Mouse (Mus musculus) right cerebral cortex, postnatal 36 days (tissue): ENCODE measurements around the gene Slc39a5.

Source experiments
- DNase-seq, 2 experiments: peaks; one replicate each; pipeline ENCODE4 v3.0.0; 2022; ENCODE audit warnings: low spot score in 2 of 2, mixed read lengths in 1 of 2

Slc39a5 gene

GRCm38 (mm10) chr10:128376099-128376454 lies 25.0 kb downstream of the Slc39a5 start:
- DNase-seq, result no peak

GRCm38 (mm10) chr10:128374393-128374792 lies 26.6 kb downstream of the Slc39a5 start:
- no peak for DNase-seq

GRCm38 (mm10) chr10:128372989-128373748 lies 27.9 kb downstream of the Slc39a5 start:
- DNase-seq, result no peak

- no peak for DNase-seq
Observed at GRCm38 (mm10) chr10:128372142-128372541, 28.9 kb downstream of the Slc39a5 start.

- DNase-seq, result no peak
Observed at GRCm38 (mm10) chr10:128370601-128371000, 30.4 kb downstream of the Slc39a5 start.

- no peak for DNase-seq
Observed at GRCm38 (mm10) chr10:128370021-128370420, 31.0 kb downstream of the Slc39a5 start.

- DNase-seq, result no peak
Observed at GRCm38 (mm10) chr10:128369599-128369998, 31.4 kb downstream of the Slc39a5 start.

- DNase-seq, result no peak
Observed at GRCm38 (mm10) chr10:128369218-128369543, 31.8 kb downstream of the Slc39a5 start.

GRCm38 (mm10) chr10:128368402-128369217 lies 32.4 kb downstream of the Slc39a5 start, which contains the start of gene Coq10a:
Gene Coq10a (minus strand): TSS chr10:128368997.
- peak; percentile 92 to 96 for DNase-seq

- DNase-seq, result no peak
Observed at GRCm38 (mm10) chr10:128367899-128368401, 33.1 kb downstream of the Slc39a5 start.

- no peak for DNase-seq
Observed at GRCm38 (mm10) chr10:128362568-128362967, 38.5 kb downstream of the Slc39a5 start.

- no peak for DNase-seq
Observed at GRCm38 (mm10) chr10:128361836-128362235, 39.2 kb downstream of the Slc39a5 start.

GRCm38 (mm10) chr10:128359226-128359625 lies 41.8 kb downstream of the Slc39a5 start:
- no peak for DNase-seq

GRCm38 (mm10) chr10:128358796-128359195 lies 42.2 kb downstream of the Slc39a5 start:
- no peak for DNase-seq

- DNase-seq, result no peak
Observed at GRCm38 (mm10) chr10:128347541-128347940, 53.5 kb downstream of the Slc39a5 start.
